Mouse (Mus musculus) common myeloid progenitor, adult 5-6 weeks (primary cell): ENCODE measurements at regions not wholly inside any gene's neighbourhood (a gene's known extent, or its start where the extent isn't known, plus 50 kb on each side); places are given as distances from the start of the nearest gene placed in this dataset.
A peak's percentile ranks its signal among the peaks of the same experiment; 100 is the strongest.

Experiments
- ATAC-seq: replicated peaks from 2 replicates; pipeline ENCODE4 v1.8.0; 2016; ENCODE audit warnings: low read depth, mild to moderate bottlenecking, moderate TSS enrichment, inconsistent platforms; ENCODE audit not compliant: poor library complexity, severe bottlenecking

- no peak for ATAC-seq
Observed at GRCm38 (mm10) chr11:114446075-114446616, 222.2 kb upstream of the Rpl38 start.

- ATAC-seq = no peak
Observed at GRCm38 (mm10) chr11:114444211-114444610, 224.1 kb upstream of the Rpl38 start.

GRCm38 (mm10) chr11:114443444-114443843 lies 224.9 kb upstream of the Rpl38 start:
- peak; percentile 62 for ATAC-seq

GRCm38 (mm10) chr11:114439314-114439713 lies 229.0 kb upstream of the Rpl38 start:
- ATAC-seq = no peak

GRCm38 (mm10) chr11:114435788-114436187 lies 232.5 kb upstream of the Rpl38 start:
- ATAC-seq = 0 out of 2 replicates have a peak, but pooled peaks have one; percentile 26

- no peak for ATAC-seq
Observed at GRCm38 (mm10) chr11:114433561-114433960, 234.8 kb upstream of the Rpl38 start.

- ATAC-seq = no peak
Observed at GRCm38 (mm10) chr11:114425447-114425846, 242.9 kb upstream of the Rpl38 start.

GRCm38 (mm10) chr11:114423322-114423721 lies 245.0 kb upstream of the Rpl38 start:
- ATAC-seq = no peak

- no peak for ATAC-seq
Observed at GRCm38 (mm10) chr11:114419002-114419401, 249.3 kb upstream of the Rpl38 start.

- ATAC-seq = no peak
Observed at GRCm38 (mm10) chr11:114416168-114416567, 252.2 kb upstream of the Rpl38 start.

- ATAC-seq = no peak
Observed at GRCm38 (mm10) chr11:114404401-114404800, 263.9 kb upstream of the Rpl38 start.

- no peak for ATAC-seq
Observed at GRCm38 (mm10) chr11:114402556-114403320, 265.6 kb upstream of the Rpl38 start.

- peak; percentile 74 for ATAC-seq
Observed at GRCm38 (mm10) chr11:114400701-114401100, 267.6 kb upstream of the Rpl38 start.

- peak; percentile 60 for ATAC-seq
Observed at GRCm38 (mm10) chr11:114392161-114392560, 276.2 kb upstream of the Rpl38 start.

- ATAC-seq = peak; percentile 88
Observed at GRCm38 (mm10) chr11:114391553-114391952, 276.8 kb upstream of the Rpl38 start.

- ATAC-seq = peak; percentile 41
Observed at GRCm38 (mm10) chr11:114387091-114387490, 281.2 kb upstream of the Rpl38 start.

- ATAC-seq = peak; percentile 60
Observed at GRCm38 (mm10) chr11:114379411-114379824, 288.9 kb upstream of the Rpl38 start.

- ATAC-seq = no peak
Observed at GRCm38 (mm10) chr11:114375921-114376320, 292.4 kb upstream of the Rpl38 start.

- no peak for ATAC-seq
Observed at GRCm38 (mm10) chr11:114370708-114371107, 297.6 kb upstream of the Rpl38 start.

GRCm38 (mm10) chr11:114367779-114368178 lies 300.5 kb upstream of the Rpl38 start:
- no peak for ATAC-seq

- ATAC-seq = no peak
Observed at GRCm38 (mm10) chr11:114360946-114361345, 294.1 kb upstream of the Sdk2 start.

- no peak for ATAC-seq
Observed at GRCm38 (mm10) chr11:114360321-114360720, 293.5 kb upstream of the Sdk2 start.
